ENCODE assay signal across 7 mouse cellular contexts in genomic region chr11:96124052-96124914, GRCm38 (mm10). TPM values are rescaled to one million over a fixed set of nuclear protein-coding genes. Genes with fewer than 3 reads are reported as not detected.
DNase-seq lines count a peak whose midpoint lies in the region; ATAC-seq and TF ChIP-seq lines count a peak whose summit lies in the region.

No protein-coding gene starts in this region.

- no peak for TF ChIP-seq CTCF in CH12.LX (conservative IDR thresholded peaks at IDR 0.05 in 1 of 2, IDR thresholded peaks at IDR 0.05 in 1 of 2; ENCODE audit: low read depth in 2 of 2, low read length in 2 of 2)
- no peak for TF ChIP-seq CTCF in MEL (IDR thresholded peaks at IDR 0.05 in 2 of 3, conservative IDR thresholded peaks at IDR 0.05 in 1 of 3; ENCODE audit: control insufficient read depth in 1 of 3, insufficient read depth in 1 of 3, low read depth in 2 of 3, low read length in 3 of 3, poor library complexity in 1 of 3, severe bottlenecking in 1 of 3)
- no peak for TF ChIP-seq CTCF in lung, adult 2 months (IDR thresholded peaks at IDR 0.05; ENCODE audit: insufficient read depth, low read length)

- H3K4me3 ChIP-seq in CH12.LX (replicated peaks in 1 of 3; ENCODE audit: low read depth in 2 of 3, low read length in 2 of 3, poor library complexity in 1 of 3) (peak overlapping the region in 2 of 3 experiments; percentile 1 to 20), MEL (ENCODE audit: control insufficient read depth in 1 of 2, insufficient read depth in 1 of 2, low read depth in 2 of 2, low read length in 2 of 2) (peak overlapping the region in 1 of 2 experiments; percentile 4; a peak in 1 of 4 replicates)
- peak overlapping the region; percentile 29 for H3K4me3 ChIP-seq in forebrain, embryonic 11.5 days (ENCODE audit: low read depth, low read length)
- peak overlapping the region; percentile 44 for H3K4me3 ChIP-seq in intestine, embryonic 15.5 days (replicated peaks)
- no peak overlapping the region for H3K4me3 ChIP-seq in lung, adult 2 months (replicated peaks; ENCODE audit: extremely low read depth, low read depth, low read length)

- 3% methylated on average over 42 of the region's 45 CpGs for WGBS in forebrain, embryonic 11.5 days
- 2% methylated on average over 45 of the region's 45 CpGs for WGBS in intestine, embryonic 15.5 days
- 3% methylated on average over 45 of the region's 45 CpGs for WGBS in lung, adult 2 months

- H3K36me3 ChIP-seq in CH12.LX (replicated peaks in 1 of 2; ENCODE audit: control insufficient read depth in 1 of 2, insufficient read depth in 1 of 2, low read length in 1 of 2) (no peaks in the 10 kb centered on the region), MEL (ENCODE audit: control insufficient read depth in 1 of 2, insufficient read depth in 2 of 2, low read length in 2 of 2) (peaks cover 0 to 2% of the 10 kb centered on the region in 2 experiments; a peak in 1 of 4 replicates)
- H3K36me3 ChIP-seq in forebrain, embryonic 11.5 days (ENCODE audit: control insufficient read depth, insufficient read depth, low read length) = no peaks in the 10 kb centered on the region
- no peaks in the 10 kb centered on the region for H3K36me3 ChIP-seq in intestine, embryonic 15.5 days

- H3K4me1 ChIP-seq in CH12.LX (ENCODE audit: control insufficient read depth in 1 of 2, insufficient read depth in 2 of 2) = peaks cover 0 to 12% of the 10 kb centered on the region in 2 experiments; a peak in 2 of 4 replicates
- H3K4me1 ChIP-seq in MEL (ENCODE audit: control insufficient read depth in 1 of 2, insufficient read depth in 2 of 2, low read length in 2 of 2) = peaks cover 0 to 3% of the 10 kb centered on the region in 2 experiments; a peak in 1 of 4 replicates
- 0 out of 2 replicates have a peak, but pooled peaks cover 2% of the 10 kb centered on the region for H3K4me1 ChIP-seq in forebrain, embryonic 11.5 days (replicated peaks; ENCODE audit: control insufficient read depth, insufficient read depth, low read length)
- H3K4me1 ChIP-seq in intestine, embryonic 15.5 days (replicated peaks) = peaks cover 7% of the 10 kb centered on the region; the same call in 1 of the 2 replicates
- no peaks in the 10 kb centered on the region for H3K4me1 ChIP-seq in lung, adult 2 months (ENCODE audit: control insufficient read depth, insufficient read depth, low read length)

- in situ Hi-C loops in CH12.LX (cut with MboI; ENCODE audit: low pct_ligation_motif_present, low pct_unique_long_range_greater_than_20kb, low sequenced_read_pairs) = no loop called here

- no peak overlapping the region for H3K9ac ChIP-seq in CH12.LX (ENCODE audit: insufficient read depth, low read depth)
- H3K9ac ChIP-seq in MEL (ENCODE audit: control insufficient read depth, low read depth, low read length, poor library complexity, severe bottlenecking) = no peak overlapping the region
- H3K9ac ChIP-seq in forebrain, embryonic 11.5 days (ENCODE audit: low read length) = no peak overlapping the region
- peak overlapping the region; percentile 54 for H3K9ac ChIP-seq in intestine, embryonic 15.5 days

- dilution Hi-C loops in CH12.LX (cut with MboI; ENCODE audit: extremely low pct_ligation_motif_present, extremely low pct_unique_long_range_greater_than_20kb, low sequenced_read_pairs) = no loop called here

- H3K27me3 ChIP-seq in CH12.LX (replicated peaks) (peaks cover 84% of the 10 kb centered on the region), MEL (ENCODE audit: control insufficient read depth in 1 of 2, insufficient read depth in 2 of 2, low read length in 2 of 2) (peaks cover 15 to 26% of the 10 kb centered on the region in 2 experiments)
- H3K27me3 ChIP-seq in forebrain, embryonic 11.5 days (ENCODE audit: control insufficient read depth, insufficient read depth, low read length) = peaks cover 20% of the 10 kb centered on the region
- H3K27me3 ChIP-seq in intestine, embryonic 15.5 days (replicated peaks) = peaks cover 17% of the 10 kb centered on the region

- TF ChIP-seq POLR2A in CH12.LX (IDR thresholded peaks at IDR 0.05; ENCODE audit: low read depth, low read length) (no peak), MEL (IDR thresholded peaks at IDR 0.05; ENCODE audit: control insufficient read depth in 1 of 2, insufficient read depth in 1 of 2, low read depth in 1 of 2, low read length in 2 of 2, poor library complexity in 1 of 2) (no peak)
- peak; percentile 42; the same call in 1 of the 2 replicates for TF ChIP-seq POLR2A in lung, adult 2 months (IDR thresholded peaks at IDR 0.05; ENCODE audit: borderline replicate concordance, extremely low read depth, low read depth, low read length)

- TF ChIP-seq RAD21 in CH12.LX (IDR thresholded peaks at IDR 0.05; ENCODE audit: low read depth, low read length) (no peak), MEL (IDR thresholded peaks at IDR 0.05; ENCODE audit: low read depth, low read length) (no peak)

- no peak for ATAC-seq in forebrain, embryonic 11.5 days (replicated peaks; ENCODE audit: low FRiP score)
- peak; percentile 76 for ATAC-seq in intestine, embryonic 15.5 days

- DNase-seq in CH12.LX (ENCODE audit: extremely low read depth) (peak; percentile 59), MEL (ENCODE audit: low read depth, low spot score) (peak; percentile 65)
- peak; percentile 75 for DNase-seq in forebrain, embryonic 11.5 days (ENCODE audit: low spot score)
- DNase-seq in lung, adult 2 months = peak; percentile 24
- peak; percentile 59 for DNase-seq in retina, embryonic 14.5 days (ENCODE audit: low spot score)
- no peak for DNase-seq in natural killer cell, adult 2 months (ENCODE audit: low spot score in 2 of 2)

- H3K9me3 ChIP-seq in CH12.LX (replicated peaks; ENCODE audit: low read length) = no peaks in the 10 kb centered on the region
- H3K9me3 ChIP-seq in MEL (replicated peaks; ENCODE audit: insufficient read depth, low read length) = no peaks in the 10 kb centered on the region
- H3K9me3 ChIP-seq in forebrain, embryonic 11.5 days (ENCODE audit: control insufficient read depth, low read length) = no peaks in the 10 kb centered on the region
- no peaks in the 10 kb centered on the region for H3K9me3 ChIP-seq in intestine, embryonic 15.5 days

- no peak overlapping the region for H3K27ac ChIP-seq in CH12.LX (ENCODE audit: insufficient read depth, low read depth)
- no peak overlapping the region for H3K27ac ChIP-seq in MEL (ENCODE audit: control insufficient read depth, low read depth, low read length)
- no peak overlapping the region for H3K27ac ChIP-seq in forebrain, embryonic 11.5 days (ENCODE audit: low read depth, low read length)
- no peak overlapping the region for H3K27ac ChIP-seq in intestine, embryonic 15.5 days

- TF ChIP-seq EP300 in CH12.LX (IDR thresholded peaks at IDR 0.05; ENCODE audit: low read length) (no peak), MEL (IDR thresholded peaks at IDR 0.05; ENCODE audit: low read depth in 1 of 2, low read length in 2 of 2) (no peak)

- H3K79me2 ChIP-seq in CH12.LX (replicated peaks; ENCODE audit: control insufficient read depth, extremely low read depth, insufficient read depth, poor library complexity, severe bottlenecking) = no peaks in the 10 kb centered on the region
- H3K79me2 ChIP-seq in MEL (ENCODE audit: control insufficient read depth, insufficient read depth, low read length, poor library complexity) = no peaks in the 10 kb centered on the region

- peak overlapping the region; percentile 68 for H3K4me2 ChIP-seq in CH12.LX (ENCODE audit: insufficient read depth, low read depth, poor library complexity, severe bottlenecking)
- H3K4me2 ChIP-seq in forebrain, embryonic 11.5 days (ENCODE audit: low read depth, low read length, severe bottlenecking) = peak overlapping the region; percentile 52
- H3K4me2 ChIP-seq in intestine, embryonic 15.5 days (replicated peaks) = peak overlapping the region; percentile 92

RNA-seq across cellular contexts. Expression of gene Ttll6, which starts 9.3 kb away (rescaled TPM):
- total RNA-seq in CH12.LX (2012; rRNA removed) (not detected in 2 replicates), CH12.LX (2014; rRNA removed) (not detected in 2 replicates), MEL (2012; rRNA removed) (not detected in 2 replicates)
- polyA plus RNA-seq in CH12.LX (2012; ENCODE audit: insufficient read length, low read depth) (0.09 TPM in 1 of 2 replicates, not detected in the other), MEL (2012; ENCODE audit: insufficient read depth in 1 of 2, insufficient read length in 2 of 2, low read depth in 1 of 2, low replicate concordance in 2 of 2, missing spikeins in 1 of 2) (under 1 TPM in 1 of 2 experiments, not detected in 1; 0.03 TPM)
- polyA plus RNA-seq in forebrain, embryonic 11.5 days (2014; fragmentation: Nextera tagmentation; extraction: Ambion mirVana) = not detected in 2 replicates
- polyA plus RNA-seq in intestine, embryonic 15.5 days (2015; fragmentation: Nextera tagmentation; extraction: Ambion mirVana) = 0.37 and 0.40 TPM in 2 replicates
- polyA plus RNA-seq in lung, adult 2 months (2012; rRNA removed) = 3.6 and 4.6 TPM in 2 replicates

RNA-seq across cellular contexts. Expression of gene Calcoco2, which starts 12.5 kb away (rescaled TPM):
- total RNA-seq in CH12.LX (2012; rRNA removed) (not detected in 2 replicates), CH12.LX (2014; rRNA removed) (not detected in 2 replicates), MEL (2012; rRNA removed) (not detected in 2 replicates)
- polyA plus RNA-seq in CH12.LX (2012; ENCODE audit: insufficient read length, low read depth) (not detected in 2 replicates), MEL (2012; ENCODE audit: insufficient read depth in 1 of 2, insufficient read length in 2 of 2, low read depth in 1 of 2, low replicate concordance in 2 of 2, missing spikeins in 1 of 2) (not detected)
- polyA plus RNA-seq in forebrain, embryonic 11.5 days (2014; fragmentation: Nextera tagmentation; extraction: Ambion mirVana) = not detected in 2 replicates
- not detected in 2 replicates for polyA plus RNA-seq in intestine, embryonic 15.5 days (2015; fragmentation: Nextera tagmentation; extraction: Ambion mirVana)
- 0.08 and 0.11 TPM in 2 replicates for polyA plus RNA-seq in lung, adult 2 months (2012; rRNA removed)

RNA-seq across cellular contexts. Expression of gene Atp5g1, which starts 48.8 kb away (rescaled TPM):
- total RNA-seq in CH12.LX (2012; rRNA removed) (851 and 995 TPM in 2 replicates), CH12.LX (2014; rRNA removed) (669 and 778 TPM in 2 replicates), MEL (2012; rRNA removed) (1,306 and 1,519 TPM in 2 replicates)
- polyA plus RNA-seq in CH12.LX (2012; ENCODE audit: insufficient read length, low read depth) (788 and 969 TPM in 2 replicates), MEL (2012; ENCODE audit: insufficient read depth in 1 of 2, insufficient read length in 2 of 2, low read depth in 1 of 2, low replicate concordance in 2 of 2, missing spikeins in 1 of 2) (1,000 to 10,000 TPM in 1 of 2 experiments, not detected in 1; 1,694 TPM)
- 440 and 449 TPM in 2 replicates for polyA plus RNA-seq in forebrain, embryonic 11.5 days (2014; fragmentation: Nextera tagmentation; extraction: Ambion mirVana)
- 930 and 1,145 TPM in 2 replicates for polyA plus RNA-seq in intestine, embryonic 15.5 days (2015; fragmentation: Nextera tagmentation; extraction: Ambion mirVana)
- polyA plus RNA-seq in lung, adult 2 months (2012; rRNA removed) = 235 and 352 TPM in 2 replicates

RNA-seq across cellular contexts. Expression of gene Ube2z, which starts 59.1 kb away (rescaled TPM):
- total RNA-seq in CH12.LX (2012; rRNA removed) = 51.3 and 60.4 TPM in 2 replicates
- 62.1 and 64.2 TPM in 2 replicates for total RNA-seq in CH12.LX (2014; rRNA removed)
- polyA plus RNA-seq in CH12.LX (2012; ENCODE audit: insufficient read length, low read depth) = 66.0 and 67.8 TPM in 2 replicates
- total RNA-seq in MEL (2012; rRNA removed) = 55.3 and 56.8 TPM in 2 replicates
- polyA plus RNA-seq in MEL (2012; ENCODE audit: insufficient read depth in 1 of 2, insufficient read length in 2 of 2, low read depth in 1 of 2, low replicate concordance in 2 of 2, missing spikeins in 1 of 2) = 10 to 100 TPM in 1 of 2 experiments, not detected in 1; 58.5 TPM
- polyA plus RNA-seq in forebrain, embryonic 11.5 days (2014; fragmentation: Nextera tagmentation; extraction: Ambion mirVana) = 22.8 and 26.1 TPM in 2 replicates
- 35.3 and 37.1 TPM in 2 replicates for polyA plus RNA-seq in intestine, embryonic 15.5 days (2015; fragmentation: Nextera tagmentation; extraction: Ambion mirVana)
- polyA plus RNA-seq in lung, adult 2 months (2012; rRNA removed) = 31.1 and 38.1 TPM in 2 replicates

Comparison
In these comparisons a context has a peak if more than half of its experiments do, and no peak if none do; other contexts are left out.
1. DNase-seq: peak in CH12.LX (single experiment), MEL (single experiment), forebrain, embryonic 11.5 days (single experiment), lung, adult 2 months (single experiment) and retina, embryonic 14.5 days (single experiment); none in natural killer cell, adult 2 months (0 of 2).
2. Of the 35 proteins assayed by ChIP-seq in both MEL and CH12.LX: peak only in MEL: MXI1 and SIN3A; only in CH12.LX: BHLHE40, ETS1 and MAZ; in both: none; in neither: 30.
3. Peak in every context shown above with its lines, with median percentiles within 50 percentile points of each other: H3K4me2 ChIP-seq.